Mouse (Mus musculus) left cerebral cortex, adult 2 months (tissue): ENCODE data around the gene Snx5. TPM values are rescaled to one million over a fixed set of nuclear protein-coding genes. Genes with fewer than 3 reads are reported as not detected.

Source experiments
- DNase-seq, 2 experiments: peaks; one replicate each; pipeline ENCODE4 v3.0.0; 2021 to 2022; ENCODE audit warnings: low spot score in 2 of 2, mixed read lengths in 1 of 2; ENCODE audit errors: extremely low spot score in 1 of 2
- H3K27ac ChIP-seq: fragments of 200-600 bp; 2 replicates; pipeline ENCODE4 v1.8.1; 2022
- H3K4me3 ChIP-seq: fragments of 200-600 bp; 2 replicates; pipeline ENCODE4 v1.8.1; 2022
- CTCF ChIP-seq: fragments of 200-600 bp; IDR thresholded peaks from 2 replicates; pipeline ENCODE4 v1.8.1; 2022; ENCODE audit warnings: antibody characterized with exemption, mild to moderate bottlenecking, moderate library complexity
- intact Hi-C: fragments of 180-260 bp; cut with DNase I; formaldehyde crosslinking; loops from one replicate; pipeline ENCODE4 v1.15.1; 2025
- total RNA-seq, 2 experiments: library from RNA; stranded (reverse); gene quantifications; 2 replicates each; pipeline ENCODE4 v1.2.3; 2021

Gene Snx5
- total RNA-seq, 2 experiments from 2014 or later: 77.4 to 87.4 TPM

DNA sequence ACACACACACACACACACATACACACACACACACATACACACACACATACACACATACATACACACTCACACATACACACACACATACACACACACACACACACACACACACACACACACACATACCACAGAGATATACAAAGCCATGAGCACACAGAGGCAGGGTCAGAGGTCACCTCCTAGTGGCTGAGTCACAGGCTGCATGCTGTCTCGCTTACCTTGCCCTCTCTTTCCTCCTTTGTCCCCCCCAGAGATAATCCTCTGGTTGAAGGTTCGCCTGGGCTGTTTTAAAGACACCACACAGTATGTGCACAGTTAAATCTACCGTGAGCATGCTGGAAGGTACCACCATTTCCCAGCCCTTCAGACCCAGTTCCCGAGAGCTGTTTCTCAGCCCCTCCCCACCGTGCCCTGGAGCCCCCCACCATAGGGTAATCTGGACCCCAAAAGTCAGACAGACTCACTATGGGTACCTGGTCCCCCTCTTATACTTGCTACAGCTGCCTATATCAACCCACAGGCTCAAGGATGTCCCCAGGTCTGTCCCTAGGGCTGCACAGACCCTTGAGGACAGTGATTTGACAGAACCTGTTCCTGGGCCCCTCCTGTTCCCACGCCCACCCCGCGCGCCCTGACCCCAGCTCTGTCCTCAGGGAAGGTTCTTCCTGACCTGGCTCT, 56.1 kb downstream of the Snx5 start:
- Histone ChIP-seq H3K4me3 (no peak overlapping the region), H3K27ac (no peak overlapping the region)
- no peak for TF ChIP-seq CTCF
- no peak for DNase-seq
- intact Hi-C loops: loop anchor here (5.0 kb wide), 1 partner anchor 207 kb away; no protein-coding TSS in a partner anchor

DNA sequence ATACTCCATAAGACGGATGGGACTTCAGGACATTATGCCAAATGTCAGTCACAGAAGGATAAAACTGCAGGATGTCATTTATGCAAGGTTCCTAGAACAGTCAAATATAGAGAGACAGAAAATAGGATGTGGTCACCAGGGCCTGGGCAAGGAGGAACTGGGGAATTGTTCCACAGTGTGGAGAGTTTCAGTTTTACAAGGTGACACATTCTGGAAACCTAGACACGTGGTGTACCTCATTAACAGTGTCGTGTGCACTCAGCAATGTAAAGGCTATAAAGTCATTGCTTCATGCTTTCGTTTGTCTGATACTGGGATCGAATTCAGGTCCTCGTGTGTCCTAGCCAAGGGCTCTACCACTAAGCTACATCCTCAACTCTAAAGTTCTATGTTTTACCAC, 56.9 kb downstream of the Snx5 start:
- no peak for TF ChIP-seq CTCF
- no peak overlapping the region for H3K4me3 ChIP-seq
- DNase-seq: no peak
- intact Hi-C loops: no loop called here
- no peak overlapping the region for H3K27ac ChIP-seq

DNA sequence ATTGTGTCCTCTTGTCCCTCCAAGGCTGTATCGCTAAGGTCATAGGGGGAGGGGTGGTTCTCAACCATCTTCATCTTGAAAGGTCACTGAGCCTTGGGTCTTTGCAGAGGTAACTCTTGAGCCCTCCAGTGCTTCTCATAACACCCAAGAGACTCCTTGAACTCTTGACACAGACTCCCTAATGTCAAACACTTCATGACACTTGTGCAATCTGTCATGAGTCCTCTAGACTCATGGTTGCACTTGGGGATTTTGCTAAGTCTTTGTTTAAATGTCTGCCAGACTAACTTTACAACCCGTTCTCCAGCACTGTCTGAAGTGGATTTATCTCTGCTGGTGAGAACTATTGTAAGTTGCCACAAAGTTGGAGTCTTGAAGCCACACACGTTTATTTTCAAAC, 61.3 kb downstream of the Snx5 start:
- no peak for TF ChIP-seq CTCF
- intact Hi-C loops: no loop called here
- H3K4me3 ChIP-seq: no peak overlapping the region
- no peak for DNase-seq
- no peak overlapping the region for H3K27ac ChIP-seq

DNA sequence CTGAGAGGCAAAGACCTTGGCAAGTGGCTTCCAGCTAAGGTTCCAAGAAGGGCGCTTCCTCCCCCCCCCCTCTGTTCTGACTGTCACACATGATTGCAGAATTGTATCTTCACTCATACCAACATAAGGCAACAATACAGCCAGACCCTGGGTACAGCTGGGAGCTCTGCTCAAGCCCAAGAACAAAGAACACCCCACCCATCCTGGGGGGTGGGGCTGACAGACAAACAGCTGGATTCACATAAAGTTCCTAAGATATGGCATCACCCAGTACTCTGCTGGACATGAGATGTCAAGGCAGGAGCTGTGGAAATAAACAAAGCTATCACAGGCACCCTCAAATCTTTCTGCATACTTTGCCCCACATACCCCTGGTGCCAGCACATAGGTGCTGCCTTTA, 63.3 kb downstream of the Snx5 start:
- no peak overlapping the region for H3K4me3 ChIP-seq
- H3K27ac ChIP-seq: peak overlapping the region; percentile 50; the same call in 1 of the 2 replicates
- no peak for TF ChIP-seq CTCF
- no peak for DNase-seq
- intact Hi-C loops: no loop called here

DNA sequence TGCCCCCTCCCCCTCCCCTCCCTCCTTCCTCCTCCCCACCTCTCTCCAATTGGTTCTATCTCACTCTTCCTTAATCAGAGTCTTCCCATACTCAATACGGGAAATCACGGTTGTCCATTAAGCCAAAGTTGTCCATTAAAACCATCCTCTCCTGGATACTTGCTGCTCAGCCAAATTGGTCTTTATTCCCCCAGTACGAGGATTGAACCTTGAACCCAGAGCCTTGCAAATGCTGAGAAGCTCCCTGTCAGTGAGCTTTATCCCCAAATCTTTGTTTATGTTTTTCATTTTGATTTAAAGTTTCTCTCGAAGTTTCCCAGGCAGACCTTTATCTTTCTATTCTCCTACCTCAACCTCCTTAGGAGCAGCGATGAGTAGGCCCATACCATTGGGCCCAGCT, 67.7 kb downstream of the Snx5 start:
- no peak for TF ChIP-seq CTCF
- DNase-seq: no peak
- peak overlapping the region; percentile 38; the same call in 1 of the 2 replicates for H3K27ac ChIP-seq
- H3K4me3 ChIP-seq: no peak overlapping the region
- intact Hi-C loops: no loop called here

DNA sequence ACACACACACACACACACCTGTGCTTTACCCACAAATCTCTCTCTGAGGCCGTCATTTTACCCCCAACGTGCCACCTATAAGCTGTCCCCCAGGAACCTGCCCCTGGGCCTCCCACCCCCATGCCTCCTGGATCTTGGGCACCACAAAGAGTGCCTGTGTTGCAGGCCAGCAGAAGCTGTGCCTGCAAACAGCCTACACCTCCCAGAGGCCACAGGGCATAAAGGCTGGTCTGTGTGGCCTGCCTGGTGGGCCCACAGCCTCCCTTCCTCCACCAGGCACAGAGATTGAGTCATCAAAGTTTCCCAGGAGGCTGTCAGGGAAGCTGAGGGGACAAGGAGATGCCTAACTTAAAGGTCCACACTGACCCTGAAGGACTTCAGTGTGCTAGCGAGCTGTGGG, 68.1 kb downstream of the Snx5 start:
- no peak for DNase-seq
- intact Hi-C loops: no loop called here
- Histone ChIP-seq H3K27ac (no peak overlapping the region), H3K4me3 (no peak overlapping the region)
- TF ChIP-seq CTCF: no peak

DNA sequence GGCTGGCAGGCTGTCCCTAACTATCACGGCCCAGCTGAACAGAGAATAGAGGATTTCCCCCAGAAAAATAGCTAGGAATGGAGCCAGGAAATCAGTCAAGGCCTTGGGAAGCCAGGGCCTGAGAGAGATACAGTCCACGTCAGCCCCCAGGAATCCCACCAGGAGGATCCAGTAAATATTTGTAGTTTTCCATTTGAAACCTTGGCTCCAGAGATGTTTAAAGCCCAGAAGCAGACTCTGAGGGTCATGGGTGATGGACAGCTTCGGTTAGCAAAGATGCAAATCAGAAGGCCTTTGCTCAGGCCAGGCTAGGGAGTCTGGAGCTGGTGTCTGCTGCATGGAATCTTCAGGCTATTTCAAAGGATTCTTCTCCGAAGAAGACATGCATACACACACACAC, 68.6 kb downstream of the Snx5 start:
- TF ChIP-seq CTCF: no peak
- Histone ChIP-seq H3K27ac (no peak overlapping the region), H3K4me3 (no peak overlapping the region)
- intact Hi-C loops: no loop called here
- no peak for DNase-seq

Other genes with a start within 250 kb of the Snx5 start
- not detected for gene Banf2, start 237.8 kb downstream of the Snx5 start, total RNA-seq
- gene Mgme1, start 243 bp downstream of the Snx5 start, total RNA-seq: 1 to 10 TPM; 5.4 to 5.7 TPM
- 10 to 100 TPM; 10.5 to 11.6 TPM for gene Ovol2, start 61.2 kb upstream of the Snx5 start, total RNA-seq
- gene Kat14, start 98.1 kb upstream of the Snx5 start, total RNA-seq: 10 to 100 TPM; 38.8 to 40.2 TPM
- 10 to 100 TPM in 1 of 2 experiments, 1 to 10 TPM in 1; 5.4 to 11.0 TPM for gene Pet117, start 98.1 kb upstream of the Snx5 start, total RNA-seq